Mouse (Mus musculus) testis, postnatal 10 days (tissue): ENCODE data around the gene Smad6.

Source experiments
- DNase-seq: peaks from one replicate; pipeline ENCODE4 v3.0.0; 2021; ENCODE audit warnings: low spot score

Smad6 gene

GRCm38 (mm10) chr9:64021853-64022561 lies at the start of gene Smad6:
Gene Smad6 (minus strand): TSS chr9:64022059.
- DNase-seq: peak; percentile 82

- no peak for DNase-seq
These were observed 48.8 kb upstream of the Smad6 start for GRCm38 (mm10) chr9:64070674-64071073.

- DNase-seq: no peak
These were observed 47.3 kb upstream of the Smad6 start for GRCm38 (mm10) chr9:64069131-64069530.

GRCm38 (mm10) chr9:64068571-64068970 lies 46.7 kb upstream of the Smad6 start:
- DNase-seq: no peak

- DNase-seq: no peak
These were observed 45.9 kb upstream of the Smad6 start for GRCm38 (mm10) chr9:64067787-64068186.

GRCm38 (mm10) chr9:64060033-64060539 lies 38.2 kb upstream of the Smad6 start:
- DNase-seq: peak; percentile 66

- DNase-seq: peak; percentile 49
These were observed 36.2 kb upstream of the Smad6 start for GRCm38 (mm10) chr9:64057903-64058650.

- no peak for DNase-seq
These were observed 33.3 kb upstream of the Smad6 start for GRCm38 (mm10) chr9:64055162-64055561.

- DNase-seq: no peak
These were observed 31.9 kb upstream of the Smad6 start for GRCm38 (mm10) chr9:64053786-64054185.

- no peak for DNase-seq
These were observed 29.4 kb upstream of the Smad6 start for GRCm38 (mm10) chr9:64051241-64051640.

GRCm38 (mm10) chr9:64050513-64051065 lies 28.7 kb upstream of the Smad6 start:
- no peak for DNase-seq

GRCm38 (mm10) chr9:64049471-64050380 lies 27.9 kb upstream of the Smad6 start:
- peak; percentile 86 for DNase-seq

GRCm38 (mm10) chr9:64045117-64045890 lies 23.4 kb upstream of the Smad6 start:
- DNase-seq: peak; percentile 80

- no peak for DNase-seq
These were observed 22.5 kb upstream of the Smad6 start for GRCm38 (mm10) chr9:64044343-64044742.

GRCm38 (mm10) chr9:64042911-64043310 lies 21.1 kb upstream of the Smad6 start:
- DNase-seq: no peak

GRCm38 (mm10) chr9:64042216-64042615 lies 20.4 kb upstream of the Smad6 start:
- DNase-seq: no peak

GRCm38 (mm10) chr9:64029908-64030631 lies 8.2 kb upstream of the Smad6 start:
- no peak for DNase-seq

- peak; percentile 76 for DNase-seq
These were observed 3.7 kb upstream of the Smad6 start for GRCm38 (mm10) chr9:64025565-64025964.

GRCm38 (mm10) chr9:64024976-64025375 lies 3.1 kb upstream of the Smad6 start:
- DNase-seq: no peak
